Mouse (Mus musculus): ENCODE results near the gene Cacna1d.

Cacna1d gene

GRCm38 (mm10) chr14:30458820-30459219 is 32.4 kb downstream of the Cacna1d start:
- DNase-seq (ENCODE audit: low spot score in 2 of 2) = no peak

- peak in 1 of 2 experiments; percentile 55 for DNase-seq (ENCODE audit: low spot score in 2 of 2)
Observed at GRCm38 (mm10) chr14:30457897-30458296, 33.4 kb downstream of the Cacna1d start.

GRCm38 (mm10) chr14:30457436-30457835 is 33.8 kb downstream of the Cacna1d start:
- DNase-seq (ENCODE audit: low spot score in 2 of 2) = no peak

GRCm38 (mm10) chr14:30455801-30456595 is 35.3 kb downstream of the Cacna1d start:
- DNase-seq (ENCODE audit: low spot score in 2 of 2) = no peak

- DNase-seq (ENCODE audit: low spot score in 2 of 2) = no peak
Observed at GRCm38 (mm10) chr14:30439915-30440314, 51.3 kb downstream of the Cacna1d start.

GRCm38 (mm10) chr14:30435316-30435715 is 55.9 kb downstream of the Cacna1d start:
- no peak for DNase-seq (ENCODE audit: low spot score in 2 of 2)

GRCm38 (mm10) chr14:30430446-30430845 is 60.8 kb downstream of the Cacna1d start:
- no peak for DNase-seq (ENCODE audit: low spot score in 2 of 2)

GRCm38 (mm10) chr14:30430026-30430425 is 61.2 kb downstream of the Cacna1d start:
- no peak for DNase-seq (ENCODE audit: low spot score in 2 of 2)

GRCm38 (mm10) chr14:30429606-30430005 is 61.6 kb downstream of the Cacna1d start:
- DNase-seq (ENCODE audit: low spot score in 2 of 2) = no peak

GRCm38 (mm10) chr14:30428757-30429156 is 62.5 kb downstream of the Cacna1d start:
- no peak for DNase-seq (ENCODE audit: low spot score in 2 of 2)

GRCm38 (mm10) chr14:30425876-30426275 is 65.4 kb downstream of the Cacna1d start:
- no peak for DNase-seq (ENCODE audit: low spot score in 2 of 2)

- no peak for DNase-seq (ENCODE audit: low spot score in 2 of 2)
Observed at GRCm38 (mm10) chr14:30425175-30425574, 66.1 kb downstream of the Cacna1d start.

- no peak for DNase-seq (ENCODE audit: low spot score in 2 of 2)
Observed at GRCm38 (mm10) chr14:30424638-30425037, 66.6 kb downstream of the Cacna1d start.

- no peak for DNase-seq (ENCODE audit: low spot score in 2 of 2)
Observed at GRCm38 (mm10) chr14:30422376-30423140, 68.7 kb downstream of the Cacna1d start.

GRCm38 (mm10) chr14:30419458-30419857 is 71.8 kb downstream of the Cacna1d start:
- DNase-seq (ENCODE audit: low spot score in 2 of 2) = no peak

- DNase-seq (ENCODE audit: low spot score in 2 of 2) = no peak
Observed at GRCm38 (mm10) chr14:30419046-30419445, 72.2 kb downstream of the Cacna1d start.

- DNase-seq (ENCODE audit: low spot score in 2 of 2) = no peak
Observed at GRCm38 (mm10) chr14:30415830-30416229, 75.4 kb downstream of the Cacna1d start.

GRCm38 (mm10) chr14:30414131-30414530 is 77.1 kb downstream of the Cacna1d start:
- DNase-seq (ENCODE audit: low spot score in 2 of 2) = no peak

GRCm38 (mm10) chr14:30409331-30409730 is 81.9 kb downstream of the Cacna1d start:
- no peak for DNase-seq (ENCODE audit: low spot score in 2 of 2)

GRCm38 (mm10) chr14:30405456-30406225 is 85.6 kb downstream of the Cacna1d start:
- no peak for DNase-seq (ENCODE audit: low spot score in 2 of 2)

- DNase-seq (ENCODE audit: low spot score in 2 of 2) = no peak
Observed at GRCm38 (mm10) chr14:30378306-30378705, 112.9 kb downstream of the Cacna1d start.

- DNase-seq (ENCODE audit: low spot score in 2 of 2) = no peak
Observed at GRCm38 (mm10) chr14:30372878-30373277, 118.4 kb downstream of the Cacna1d start.
